Mouse (Mus musculus) small intestine, adult 2 months (tissue): ENCODE data around the gene Zfp94.

ENCODE experiments used
- CTCF ChIP-seq: fragments of 200-500 bp; IDR thresholded peaks from 2 replicates; pipeline ENCODE4 v1.5.1; 2012; ENCODE audit warnings: low read depth, mild to moderate bottlenecking, control low read depth, inconsistent platforms, low read length, moderate library complexity, mixed read lengths; ENCODE audit not compliant: insufficient replicate concordance, insufficient read length; ENCODE audit errors: extremely low read depth
- POLR2A ChIP-seq: fragments of 200-500 bp; IDR thresholded peaks from 2 replicates; pipeline ENCODE4 v1.6.1; 2012; ENCODE audit warnings: low read depth, mild to moderate bottlenecking, control low read depth, inconsistent platforms, low read length, moderate library complexity

- TF ChIP-seq POLR2A = no peak
- no peak for TF ChIP-seq CTCF
Measured at GRCm38 (mm10) chr7:24322593-24322992, 6.1 kb upstream of the Zfp94 start.
